ENCODE assay signal across 18 mouse cellular contexts in genomic region chr6:95243657-95244056, GRCm38 (mm10).
A peak's percentile ranks its signal among the peaks of the same experiment; 100 is the strongest.
DNase-seq lines count a peak whose midpoint lies in the region; ATAC-seq lines count a peak whose summit lies in the region.
"Had no signal": no experiment of that assay in that cellular context is flagged by ENCODE, and none has a peak within 500 bp of the region (broad histone marks: within the 10 kb centered on the region; RNA-seq: fewer than 3 reads in every experiment).

No protein-coding gene starts in this region.

- peak; percentile 44 to 54 for DNase-seq in cerebellum, postnatal 10 days
- DNase-seq in cerebellum, postnatal 4 days (ENCODE audit: low spot score in 2 of 2): no peak
- no peak for DNase-seq in frontal cortex, postnatal 10 days (ENCODE audit: low spot score in 2 of 2)
- DNase-seq in brain, adult 2 months (ENCODE audit: low read depth, low spot score): peak; percentile 48
- DNase-seq: adrenal gland, adult 8-10 months; adrenal gland, postnatal 14 days; adrenal gland, postnatal 36 days; B cell, adult 2 months; cerebellum, adult 11 months; cerebellum, adult 2 months; cerebellum, adult 9-10 months; embryo, embryonic 11 days had no signal

- peak; percentile 95 for ATAC-seq in frontal cortex, adult (ENCODE audit: low TSS enrichment)
- ATAC-seq: activated CD4-positive, CD25-positive, alpha-beta regulatory T cell, adult 4 months; CD4-positive, CD25-positive, alpha-beta regulatory T cell, adult 4 months; forebrain, embryonic 14.5 days; forebrain, embryonic 16.5 days; Patski had no signal

Comparison
In these comparisons a context has a peak if more than half of its experiments do, and no peak if none do; other contexts are left out.
1. DNase-seq: peak in cerebellum, postnatal 10 days (2 of 2) and brain, adult 2 months (single experiment); none in cerebellum, postnatal 4 days (0 of 2) and frontal cortex, postnatal 10 days (0 of 2).